Mouse (Mus musculus) limb, embryonic 13.5 days (tissue): Measurements from ENCODE around the gene Fig4. TPM values are rescaled to one million over a fixed set of nuclear protein-coding genes. Genes with fewer than 3 reads are reported as not detected.

Experiments
- ATAC-seq: fragments of 200-750 bp; cut with Nextera tagmentation; 2 replicates; pipeline ENCODE4 v1.8.0; 2017; ENCODE audit warnings: low read depth, moderate number of reproducible peaks, moderate TSS enrichment; ENCODE audit not compliant: low FRiP score
- H3K27ac ChIP-seq: fragments of 300-500 bp; sonication (generic); 2 replicates; pipeline ENCODE4 v1.5.1; 2015; ENCODE audit warnings: inconsistent platforms, mild to moderate bottlenecking, moderate library complexity
- H3K27me3 ChIP-seq: fragments of 300-500 bp; sonication (generic); 2 replicates; pipeline ENCODE4 v1.6.1; 2015; ENCODE audit warnings: mild to moderate bottlenecking, inconsistent platforms
- H3K36me3 ChIP-seq: fragments of 300-500 bp; sonication (generic); 2 replicates; pipeline ENCODE4 v1.6.1; 2015; ENCODE audit warnings: inconsistent platforms, mild to moderate bottlenecking, moderate library complexity
- H3K4me1 ChIP-seq: fragments of 300-500 bp; sonication (generic); 2 replicates; pipeline ENCODE4 v1.6.1; 2015; ENCODE audit warnings: inconsistent platforms
- H3K4me2 ChIP-seq: fragments of 300-500 bp; sonication (generic); replicated peaks from 2 replicates; pipeline ENCODE4 v1.6.1; 2015; ENCODE audit warnings: inconsistent platforms, mild to moderate bottlenecking, moderate library complexity
- H3K4me3 ChIP-seq: fragments of 300-500 bp; sonication (generic); 2 replicates; pipeline ENCODE4 v1.5.1; 2015; ENCODE audit warnings: moderate library complexity, mild to moderate bottlenecking, inconsistent platforms
- H3K9ac ChIP-seq: fragments of 300-500 bp; sonication (generic); 2 replicates; pipeline ENCODE4 v1.6.1; 2015; ENCODE audit warnings: mild to moderate bottlenecking, inconsistent platforms
- H3K9me3 ChIP-seq: fragments of 300-500 bp; sonication (generic); 2 replicates; pipeline ENCODE4 v1.6.1; 2016; ENCODE audit warnings: inconsistent platforms
- WGBS: fragments of 180-500 bp; shearing (Covaris S2); methylation state at CpG from one replicate; pipeline ENCODE4 v1.1.7; 2015; 5-methylcytosine and 5-hydroxymethylcytosine counted together
- polyA plus RNA-seq: library from polyadenylated mRNA; unstranded; fragments of >200 nt; fragmentation: Nextera tagmentation; extraction: Ambion mirVana; gene quantifications from 2 replicates; pipeline ENCODE4 v1.2.1, GENCODE M21; 2015

Fig4 gene
- polyA plus RNA-seq, 1 experiment from 2014 or later = 16.0 TPM

- peak overlapping the region; percentile 53; the same call in 1 of the 2 replicates for H3K9ac ChIP-seq
- peaks cover 5% of the 10 kb centered on the region for H3K36me3 ChIP-seq
- H3K27ac ChIP-seq = no peak overlapping the region
- ATAC-seq = peak; percentile 84
- no peaks in the 10 kb centered on the region for H3K9me3 ChIP-seq
- no peak overlapping the region for H3K4me3 ChIP-seq
- H3K4me2 ChIP-seq = no peak overlapping the region
- H3K27me3 ChIP-seq = no peaks in the 10 kb centered on the region
- H3K4me1 ChIP-seq = peaks cover 18% of the 10 kb centered on the region
- 37% methylated on average over 16 of the region's 16 CpGs for WGBS
Measured at GRCm38 (mm10) chr10:41288771-41289415, 14.2 kb downstream of the Fig4 start.

DNA sequence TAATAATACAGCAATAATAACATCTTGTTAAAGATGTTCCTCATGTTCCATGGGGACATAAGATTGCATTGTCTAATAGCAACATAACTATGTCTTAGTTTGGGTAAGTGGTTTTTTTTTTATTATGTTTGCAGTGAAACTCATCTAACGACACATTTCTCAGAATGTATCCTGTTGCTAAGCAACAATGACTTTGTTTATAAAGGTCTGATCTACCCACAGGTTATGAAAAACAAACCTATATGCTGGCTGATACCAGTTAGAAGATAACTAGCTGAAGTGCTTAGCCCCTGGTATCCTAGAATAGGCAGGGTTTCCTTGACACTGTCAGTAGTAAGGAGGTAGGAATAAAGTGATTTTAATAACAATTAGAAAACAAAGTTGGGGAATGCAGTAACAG lies 15.0 kb downstream of the Fig4 start:
- Histone ChIP-seq H3K9ac (no peak overlapping the region), H3K4me1 (peaks cover 10% of the 10 kb centered on the region), H3K27ac (no peak overlapping the region), H3K9me3 (no peaks in the 10 kb centered on the region), H3K4me2 (no peak overlapping the region), H3K4me3 (no peak overlapping the region), H3K27me3 (no peaks in the 10 kb centered on the region), H3K36me3 (peaks cover 8% of the 10 kb centered on the region)
- WGBS = 68% methylated on average over 1 of the region's 1 CpGs
- no peak for ATAC-seq

GRCm38 (mm10) chr10:41287618-41288017 lies 15.4 kb downstream of the Fig4 start:
- 91% methylated on average over 3 of the region's 3 CpGs for WGBS
- no peak overlapping the region for H3K4me3 ChIP-seq
- no peak overlapping the region for H3K27ac ChIP-seq
- no peak overlapping the region for H3K9ac ChIP-seq
- no peak for ATAC-seq
- no peaks in the 10 kb centered on the region for H3K9me3 ChIP-seq
- peaks cover 6% of the 10 kb centered on the region for H3K4me1 ChIP-seq
- H3K4me2 ChIP-seq = no peak overlapping the region
- H3K36me3 ChIP-seq = peaks cover 8% of the 10 kb centered on the region
- H3K27me3 ChIP-seq = no peaks in the 10 kb centered on the region

DNA sequence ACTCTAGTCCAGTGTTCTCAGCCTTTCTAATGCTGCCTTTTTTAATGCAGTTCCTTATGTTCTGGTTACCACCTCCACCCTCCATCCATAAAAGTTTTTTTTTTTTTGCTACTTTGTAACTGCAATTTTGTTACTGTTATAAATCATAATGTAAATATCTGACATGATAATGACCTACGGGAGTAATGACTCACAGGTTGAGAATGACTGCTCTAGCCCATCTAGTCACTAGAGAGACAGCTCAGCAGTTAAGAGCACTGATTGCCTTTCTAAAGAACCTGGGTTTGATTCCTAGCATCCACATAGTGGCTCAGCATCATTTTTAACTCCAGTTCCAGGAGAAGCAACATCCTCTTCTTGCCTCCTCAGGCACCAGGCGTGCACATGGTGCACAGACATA lies 21.0 kb downstream of the Fig4 start:
- no peak overlapping the region for H3K4me3 ChIP-seq
- ATAC-seq = no peak
- WGBS = 78% methylated on average over 2 of the region's 2 CpGs
- no peak overlapping the region for H3K9ac ChIP-seq
- no peaks in the 10 kb centered on the region for H3K27me3 ChIP-seq
- no peaks in the 10 kb centered on the region for H3K4me1 ChIP-seq
- H3K9me3 ChIP-seq = no peaks in the 10 kb centered on the region
- no peak overlapping the region for H3K27ac ChIP-seq
- H3K4me2 ChIP-seq = no peak overlapping the region
- peaks cover 8% of the 10 kb centered on the region for H3K36me3 ChIP-seq

DNA sequence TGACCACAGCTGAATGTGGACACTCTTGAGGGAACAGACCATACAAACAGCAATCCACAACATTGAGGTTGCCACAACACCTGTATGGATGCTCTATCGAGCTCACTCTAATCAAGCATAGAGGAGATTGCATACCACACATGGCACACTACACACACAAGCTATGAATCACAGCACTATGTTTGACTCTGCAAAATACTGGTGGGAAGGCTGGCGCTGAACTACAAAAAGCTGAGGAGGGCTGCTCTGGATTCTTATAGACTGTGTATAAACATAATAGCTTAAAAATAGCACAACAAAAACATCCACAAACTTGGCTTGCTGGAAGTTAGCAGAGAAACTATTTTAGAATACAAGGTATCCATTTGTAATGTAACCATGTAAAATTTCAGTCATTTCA lies 22.3 kb downstream of the Fig4 start:
- 85% methylated on average over 2 of the region's 2 CpGs for WGBS
- H3K27ac ChIP-seq = no peak overlapping the region

DNA sequence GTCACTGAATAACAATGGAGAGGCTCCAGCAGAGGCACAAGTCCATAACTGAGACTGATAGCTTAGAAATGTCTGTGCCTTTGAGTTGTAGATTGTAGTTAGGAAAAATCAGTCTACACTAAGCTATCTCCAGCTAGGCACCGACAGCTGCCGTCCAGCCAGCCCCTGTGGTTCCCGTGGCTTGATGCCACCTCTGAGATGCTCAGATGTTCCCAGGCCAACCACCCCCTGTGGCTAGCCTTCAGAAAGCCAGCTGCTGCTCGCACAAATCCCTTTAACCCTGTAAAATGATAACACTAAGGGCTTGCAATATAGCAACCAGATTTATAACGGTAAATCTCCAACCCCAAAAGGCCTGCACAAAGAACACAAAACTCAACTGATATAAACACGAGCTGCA lies 22.9 kb downstream of the Fig4 start:
- H3K4me1 ChIP-seq = no peaks in the 10 kb centered on the region
- no peaks in the 10 kb centered on the region for H3K9me3 ChIP-seq
- H3K9ac ChIP-seq = no peak overlapping the region
- WGBS = 51% methylated on average over 6 of the region's 6 CpGs
- no peak overlapping the region for H3K27ac ChIP-seq
- H3K4me3 ChIP-seq = no peak overlapping the region
- no peak for ATAC-seq
- H3K27me3 ChIP-seq = no peaks in the 10 kb centered on the region
- no peak overlapping the region for H3K4me2 ChIP-seq
- peaks cover 8% of the 10 kb centered on the region for H3K36me3 ChIP-seq

More for the DNA sequence above, 22.3 kb downstream of the Fig4 start:
- no peak overlapping the region for H3K9ac ChIP-seq
- no peak for ATAC-seq
- H3K4me1 ChIP-seq = no peaks in the 10 kb centered on the region
- no peak overlapping the region for H3K4me3 ChIP-seq
- no peak overlapping the region for H3K4me2 ChIP-seq
- no peaks in the 10 kb centered on the region for H3K9me3 ChIP-seq
- H3K27me3 ChIP-seq = no peaks in the 10 kb centered on the region
- peaks cover 8% of the 10 kb centered on the region for H3K36me3 ChIP-seq

DNA sequence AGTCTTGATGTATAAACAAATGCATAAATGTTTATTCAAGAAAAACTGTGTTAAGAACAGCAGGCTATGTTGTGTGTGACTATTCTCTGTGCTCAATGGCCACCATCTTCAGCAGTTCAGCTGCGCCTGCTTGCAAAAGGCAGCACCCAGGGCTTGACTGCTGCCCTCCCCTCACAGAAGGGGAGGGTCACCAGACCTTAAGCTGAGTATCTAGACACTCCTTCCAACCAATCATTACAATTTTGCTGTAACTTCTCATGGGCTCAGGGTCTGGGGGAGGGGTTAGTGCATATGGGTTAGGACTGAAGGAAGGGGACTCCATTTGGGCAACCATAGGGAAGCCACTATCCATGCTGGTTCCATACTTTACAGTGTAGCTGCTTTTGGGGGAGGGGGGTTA lies 24.3 kb downstream of the Fig4 start:
- WGBS = 93% methylated on average over 1 of the region's 1 CpGs
- ATAC-seq = no peak

GRCm38 (mm10) chr10:41274871-41275270 lies 28.2 kb downstream of the Fig4 start:
- Histone ChIP-seq H3K36me3 (no peaks in the 10 kb centered on the region), H3K9ac (no peak overlapping the region), H3K4me1 (no peaks in the 10 kb centered on the region), H3K27ac (no peak overlapping the region), H3K9me3 (no peaks in the 10 kb centered on the region), H3K4me2 (no peak overlapping the region), H3K27me3 (no peaks in the 10 kb centered on the region), H3K4me3 (no peak overlapping the region)
- no peak for ATAC-seq
- WGBS = 87% methylated on average over 1 of the region's 1 CpGs

More for the DNA sequence above, 24.3 kb downstream of the Fig4 start:
- Histone ChIP-seq H3K36me3 (peaks cover 3% of the 10 kb centered on the region), H3K4me2 (no peak overlapping the region), H3K9ac (no peak overlapping the region), H3K4me1 (no peaks in the 10 kb centered on the region), H3K27me3 (no peaks in the 10 kb centered on the region), H3K27ac (no peak overlapping the region), H3K4me3 (no peak overlapping the region), H3K9me3 (no peaks in the 10 kb centered on the region)

DNA sequence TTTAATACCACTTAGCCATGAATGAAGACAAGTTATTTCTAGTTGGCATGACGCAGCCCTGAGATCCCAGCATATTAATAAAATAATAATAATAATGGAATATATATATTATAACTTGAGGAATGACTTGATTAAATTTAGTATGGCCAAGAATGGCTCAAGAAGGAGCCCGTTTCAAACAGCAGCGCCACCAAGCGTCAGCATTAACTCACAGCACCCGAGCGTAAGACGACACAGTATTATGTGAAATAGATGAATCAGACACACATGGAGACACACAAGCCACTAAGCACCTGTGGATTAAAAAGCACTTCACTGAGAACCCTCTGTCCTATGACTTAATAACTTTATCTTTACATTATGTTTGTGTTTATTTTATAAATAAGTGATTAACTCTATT lies 31.2 kb downstream of the Fig4 start:
- no peak for ATAC-seq
- 49% methylated on average over 7 of the region's 7 CpGs for whole genome bisulfite sequencing

DNA sequence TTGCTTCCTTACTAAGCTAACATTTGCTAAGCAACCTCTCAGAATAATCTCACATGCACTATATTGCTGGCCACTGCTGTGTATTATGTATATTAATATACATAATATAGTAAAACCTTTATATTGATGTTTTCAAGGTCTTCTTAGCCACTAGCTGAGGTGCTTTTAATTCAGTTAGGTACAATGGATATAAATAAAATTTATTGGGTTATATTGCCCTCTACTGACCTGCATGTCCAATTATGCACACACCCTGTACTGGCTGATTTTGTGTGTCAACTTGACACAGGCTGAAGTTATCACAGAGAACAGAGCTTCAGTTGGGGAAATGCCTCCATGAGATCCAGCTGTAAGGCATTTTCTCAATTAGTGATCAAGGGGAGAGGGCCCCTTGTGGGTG lies 41.2 kb downstream of the Fig4 start:
- Histone ChIP-seq H3K27ac (no peak overlapping the region), H3K9ac (no peak overlapping the region), H3K4me1 (0 out of 2 replicates have a peak, but pooled peaks cover 5% of the 10 kb centered on the region), H3K4me3 (no peak overlapping the region), H3K27me3 (no peaks in the 10 kb centered on the region), H3K4me2 (no peak overlapping the region), H3K36me3 (peaks cover 9% of the 10 kb centered on the region), H3K9me3 (no peaks in the 10 kb centered on the region)
- no peak for ATAC-seq

More for the DNA sequence above, 31.2 kb downstream of the Fig4 start:
- Histone ChIP-seq H3K27me3 (no peaks in the 10 kb centered on the region), H3K4me2 (no peak overlapping the region), H3K9ac (no peak overlapping the region), H3K36me3 (peaks cover 3% of the 10 kb centered on the region; the same call in 1 of the 2 replicates), H3K4me1 (no peaks in the 10 kb centered on the region), H3K4me3 (no peak overlapping the region), H3K27ac (no peak overlapping the region), H3K9me3 (no peaks in the 10 kb centered on the region)

GRCm38 (mm10) chr10:41261218-41261617 lies 41.8 kb downstream of the Fig4 start:
- WGBS = 42% methylated on average over 1 of the region's 1 CpGs
- 0 out of 2 replicates have a peak, but pooled peaks cover 8% of the 10 kb centered on the region for H3K4me1 ChIP-seq
- H3K27me3 ChIP-seq = no peaks in the 10 kb centered on the region
- no peak overlapping the region for H3K4me3 ChIP-seq
- H3K9ac ChIP-seq = no peak overlapping the region
- no peaks in the 10 kb centered on the region for H3K9me3 ChIP-seq
- H3K36me3 ChIP-seq = peaks cover 10% of the 10 kb centered on the region
- no peak for ATAC-seq
- H3K4me2 ChIP-seq = no peak overlapping the region
- H3K27ac ChIP-seq = no peak overlapping the region

GRCm38 (mm10) chr10:41260243-41261006 lies 42.6 kb downstream of the Fig4 start:
- no peaks in the 10 kb centered on the region for H3K9me3 ChIP-seq
- no peak overlapping the region for H3K4me2 ChIP-seq
- no peak for ATAC-seq
- peaks cover 18% of the 10 kb centered on the region for H3K36me3 ChIP-seq
- H3K27ac ChIP-seq = no peak overlapping the region
- 31% methylated on average over 8 of the region's 8 CpGs for WGBS
- H3K27me3 ChIP-seq = no peaks in the 10 kb centered on the region
- H3K9ac ChIP-seq = no peak overlapping the region
- 0 out of 2 replicates have a peak, but pooled peaks cover 8% of the 10 kb centered on the region for H3K4me1 ChIP-seq
- H3K4me3 ChIP-seq = no peak overlapping the region
